Mouse (Mus musculus) thymus, postnatal 36 days (tissue): Measurements from ENCODE around the gene Nck2.
A peak's percentile ranks its signal among the peaks of the same experiment; 100 is the strongest.

Experiments used
- DNase-seq, 2 experiments: peaks; one replicate each; pipeline ENCODE4 v3.0.0; 2022; ENCODE audit warnings: mixed read lengths in 2 of 2

The Nck2 gene

GRCm38 (mm10) chr1:43436554-43436953 lies 7.8 kb upstream of the Nck2 start:
- no peak for DNase-seq

- no peak for DNase-seq
Observed at GRCm38 (mm10) chr1:43439261-43439660, 5.1 kb upstream of the Nck2 start.

GRCm38 (mm10) chr1:43442568-43442967 lies 1.8 kb upstream of the Nck2 start:
- no peak for DNase-seq

- DNase-seq: peak; percentile 90 to 93
Observed at GRCm38 (mm10) chr1:43445170-43446088, 1.1 kb downstream of the Nck2 start.

GRCm38 (mm10) chr1:43446089-43446533 lies 1.7 kb downstream of the Nck2 start:
- peak; percentile 76 to 84 for DNase-seq

GRCm38 (mm10) chr1:43446731-43447601 lies 2.6 kb downstream of the Nck2 start:
- DNase-seq: peak; percentile 60 to 72

- DNase-seq: no peak
Observed at GRCm38 (mm10) chr1:43447602-43448287, 3.4 kb downstream of the Nck2 start.

GRCm38 (mm10) chr1:43450811-43451210 lies 6.4 kb downstream of the Nck2 start:
- peak in 1 of 2 experiments; percentile 37 for DNase-seq

GRCm38 (mm10) chr1:43453683-43454082 lies 9.3 kb downstream of the Nck2 start:
- DNase-seq: no peak

GRCm38 (mm10) chr1:43454741-43455140 lies 10.4 kb downstream of the Nck2 start:
- DNase-seq: no peak

- no peak for DNase-seq
Observed at GRCm38 (mm10) chr1:43455196-43455595, 10.8 kb downstream of the Nck2 start.

GRCm38 (mm10) chr1:43457012-43457766 lies 12.8 kb downstream of the Nck2 start:
- DNase-seq: no peak

GRCm38 (mm10) chr1:43460468-43460867 lies 16.1 kb downstream of the Nck2 start:
- no peak for DNase-seq

- DNase-seq: no peak
Observed at GRCm38 (mm10) chr1:43462666-43463065, 18.3 kb downstream of the Nck2 start.

- no peak for DNase-seq
Observed at GRCm38 (mm10) chr1:43463941-43464682, 19.7 kb downstream of the Nck2 start.

GRCm38 (mm10) chr1:43464976-43465375 lies 20.6 kb downstream of the Nck2 start:
- peak in 1 of 2 experiments; percentile 41 for DNase-seq

- no peak for DNase-seq
Observed at GRCm38 (mm10) chr1:43465957-43466624, 21.7 kb downstream of the Nck2 start.

GRCm38 (mm10) chr1:43467656-43468055 lies 23.3 kb downstream of the Nck2 start:
- DNase-seq: peak; percentile 55 to 70

- DNase-seq: peak in 1 of 2 experiments; percentile 58
Observed at GRCm38 (mm10) chr1:43468207-43468606, 23.8 kb downstream of the Nck2 start.

- no peak for DNase-seq
Observed at GRCm38 (mm10) chr1:43468978-43469377, 24.6 kb downstream of the Nck2 start.
